Mouse (Mus musculus) midbrain, embryonic 15.5 days (tissue): ENCODE results near the gene Gm5737. TPM values are rescaled to one million over a fixed set of nuclear protein-coding genes. Genes with fewer than 3 reads are reported as not detected.

Experiments
- ATAC-seq: fragments of 200-750 bp; cut with Nextera tagmentation; replicated peaks from 2 replicates; pipeline ENCODE4 v1.8.0; 2017; ENCODE audit warnings: moderate TSS enrichment
- H3K27ac ChIP-seq: fragments of 300-500 bp; sonication (generic); 2 replicates; pipeline ENCODE4 v1.5.1; 2015; ENCODE audit warnings: mild to moderate bottlenecking, inconsistent platforms
- H3K27me3 ChIP-seq: fragments of 300-500 bp; sonication (generic); replicated peaks from 2 replicates; pipeline ENCODE4 v1.6.1; 2015; ENCODE audit warnings: inconsistent platforms
- H3K36me3 ChIP-seq: fragments of 300-500 bp; sonication (generic); replicated peaks from 2 replicates; pipeline ENCODE4 v1.6.1; 2015; ENCODE audit warnings: inconsistent platforms
- H3K4me1 ChIP-seq: fragments of 300-500 bp; sonication (generic); 2 replicates; pipeline ENCODE4 v1.6.1; 2015; ENCODE audit warnings: inconsistent platforms
- H3K4me2 ChIP-seq: fragments of 300-500 bp; sonication (generic); 2 replicates; pipeline ENCODE4 v1.6.1; 2015; ENCODE audit warnings: inconsistent platforms, mild to moderate bottlenecking, moderate library complexity
- H3K4me3 ChIP-seq: fragments of 300-500 bp; sonication (generic); 2 replicates; pipeline ENCODE4 v1.5.1; 2015; ENCODE audit warnings: mild to moderate bottlenecking, inconsistent platforms
- H3K9ac ChIP-seq: fragments of 300-500 bp; sonication (generic); 2 replicates; pipeline ENCODE4 v1.6.1; 2015; ENCODE audit warnings: mild to moderate bottlenecking, inconsistent platforms
- H3K9me3 ChIP-seq: fragments of 300-500 bp; sonication (generic); 2 replicates; pipeline ENCODE4 v1.6.1; 2016; ENCODE audit warnings: inconsistent platforms
- WGBS: fragments of 180-500 bp; shearing (Covaris S2); methylation state at CpG from one replicate; pipeline ENCODE4 v1.1.7; 2015; ENCODE audit warnings: mixed read lengths; 5-methylcytosine and 5-hydroxymethylcytosine counted together
- polyA plus RNA-seq: library from polyadenylated mRNA; unstranded; fragments of >200 nt; fragmentation: Nextera tagmentation; extraction: Ambion mirVana; gene quantifications from 2 replicates; pipeline ENCODE4 v1.2.1, GENCODE M21; 2015

The Gm5737 gene
- polyA plus RNA-seq, result 0.17 and 0.22 TPM in 2 replicates

GRCm38 (mm10) chr7:120811834-120812415, at the start of gene Gm5737:
Gene Gm5737 (plus strand): TSS chr7:120812365.
- no peak within 1 kb of the TSS for H3K9ac ChIP-seq
- no peak within 1 kb of the TSS for H3K4me2 ChIP-seq
- no peaks in the 10 kb centered on the region for H3K9me3 ChIP-seq
- H3K27me3 ChIP-seq, result no peaks in the 10 kb centered on the region
- H3K36me3 ChIP-seq, result no peaks in the 10 kb centered on the region
- H3K4me3 ChIP-seq, result no peak within 1 kb of the TSS
- ATAC-seq, result no peak
- H3K27ac ChIP-seq, result no peak within 1 kb of the TSS
- WGBS, result 86% methylated on average over 6 of the region's 6 CpGs
- H3K4me1 ChIP-seq, result peaks cover 5% of the 10 kb centered on the region

- Histone ChIP-seq H3K4me2 (no peak overlapping the region), H3K4me1 (no peaks in the 10 kb centered on the region), H3K4me3 (no peak overlapping the region), H3K36me3 (no peaks in the 10 kb centered on the region), H3K27me3 (no peaks in the 10 kb centered on the region), H3K9ac (no peak overlapping the region), H3K9me3 (no peaks in the 10 kb centered on the region), H3K27ac (no peak overlapping the region)
- WGBS, result 4% methylated on average over 1 of the region's 1 CpGs
- no peak for ATAC-seq
Measured at GRCm38 (mm10) chr7:120767369-120767768, 44.8 kb upstream of the Gm5737 start.

DNA sequence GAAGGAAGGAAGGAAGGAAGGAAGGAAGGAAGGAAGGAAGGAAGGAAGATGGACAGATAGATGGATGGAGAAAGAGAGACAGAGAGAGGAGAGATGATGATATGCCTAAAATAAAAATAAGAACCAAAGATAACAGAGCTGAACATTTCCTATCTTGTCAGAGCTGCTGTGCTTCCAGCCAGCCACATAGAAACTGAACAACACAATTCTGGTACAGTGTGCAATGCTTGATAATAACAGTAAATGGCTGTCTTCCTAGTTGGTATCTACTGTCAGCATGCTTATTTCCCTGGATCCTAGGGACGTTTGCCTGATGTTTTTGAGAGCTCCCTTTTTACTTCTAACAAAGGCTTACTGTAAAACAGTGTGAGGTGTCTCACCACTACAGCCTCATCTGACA, 40.8 kb upstream of the Gm5737 start:
- Histone ChIP-seq H3K27me3 (no peaks in the 10 kb centered on the region), H3K4me1 (no peaks in the 10 kb centered on the region), H3K36me3 (no peaks in the 10 kb centered on the region), H3K9ac (no peak overlapping the region), H3K9me3 (no peaks in the 10 kb centered on the region), H3K4me3 (no peak overlapping the region), H3K27ac (no peak overlapping the region), H3K4me2 (no peak overlapping the region)
- no peak for ATAC-seq
- 51% methylated on average over 1 of the region's 1 CpGs for WGBS

DNA sequence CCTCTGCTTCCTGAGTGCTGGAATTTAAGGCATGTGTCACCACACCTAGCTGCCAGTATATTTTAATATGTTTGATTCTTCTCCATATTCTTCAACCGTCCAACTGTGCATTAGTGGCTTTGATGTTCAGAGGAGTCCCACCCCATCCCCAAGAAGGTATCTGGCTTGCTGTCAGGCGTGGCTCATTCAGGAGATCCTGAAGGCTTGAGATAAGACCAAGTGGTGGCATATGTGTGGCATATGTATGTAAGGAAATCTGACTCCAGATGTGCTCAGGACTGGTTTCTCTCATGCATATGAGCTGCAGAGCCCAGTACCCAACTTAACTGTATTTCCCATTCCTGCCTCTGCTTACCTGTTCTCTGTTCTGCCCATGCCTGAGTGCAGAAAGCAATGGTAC, 34.2 kb upstream of the Gm5737 start:
- Histone ChIP-seq H3K4me3 (no peak overlapping the region), H3K4me2 (no peak overlapping the region), H3K4me1 (no peaks in the 10 kb centered on the region), H3K27ac (no peak overlapping the region), H3K9ac (no peak overlapping the region), H3K36me3 (no peaks in the 10 kb centered on the region), H3K27me3 (no peaks in the 10 kb centered on the region), H3K9me3 (no peaks in the 10 kb centered on the region)
- 76% methylated on average over 2 of the region's 2 CpGs for WGBS
- ATAC-seq, result no peak

DNA sequence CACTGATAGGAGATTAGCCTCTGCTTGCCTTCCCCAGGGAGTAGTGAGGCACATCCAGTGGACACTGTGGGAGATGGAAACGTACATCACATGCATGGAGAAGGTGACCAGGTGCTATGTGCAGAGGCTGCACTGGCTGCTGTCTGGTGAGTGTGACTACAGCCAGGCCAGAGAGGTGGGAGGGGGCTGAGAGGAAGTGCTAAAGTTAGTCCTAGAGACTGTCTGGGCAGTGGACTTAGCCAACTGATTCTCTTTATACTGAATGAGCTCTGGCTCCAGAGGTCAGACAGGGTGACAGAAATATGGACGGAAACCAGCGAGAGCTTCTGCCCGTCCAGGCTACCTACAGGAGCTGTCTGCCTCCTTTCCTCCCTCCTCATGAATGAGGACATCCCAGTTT, 16.6 kb upstream of the Gm5737 start:
- Histone ChIP-seq H3K9ac (no peak overlapping the region), H3K4me1 (no peaks in the 10 kb centered on the region), H3K36me3 (no peaks in the 10 kb centered on the region), H3K4me2 (no peak overlapping the region), H3K27me3 (no peaks in the 10 kb centered on the region), H3K4me3 (no peak overlapping the region), H3K9me3 (no peaks in the 10 kb centered on the region), H3K27ac (no peak overlapping the region)
- no peak for ATAC-seq
- 81% methylated on average over 4 of the region's 4 CpGs for WGBS

DNA sequence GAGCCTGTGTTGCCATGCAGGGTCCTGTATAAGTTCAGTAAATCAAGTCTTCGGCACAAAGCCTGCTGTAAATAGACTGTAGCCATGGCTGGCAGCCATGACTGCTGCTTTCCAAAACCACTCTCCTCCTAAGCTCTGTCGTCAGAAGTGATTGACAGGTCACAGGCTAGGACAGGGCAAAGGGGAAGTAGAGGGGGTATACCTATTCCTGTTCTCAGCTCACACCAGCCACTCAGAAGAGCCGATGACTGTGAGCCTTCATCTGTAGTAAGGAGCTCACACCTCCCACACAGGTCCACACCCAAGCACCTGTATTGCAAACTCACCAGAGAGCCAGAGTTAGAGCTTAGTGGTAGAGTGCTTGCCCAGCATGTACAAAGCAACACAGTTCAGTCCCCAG, 15.8 kb upstream of the Gm5737 start:
- H3K9me3 ChIP-seq, result no peaks in the 10 kb centered on the region
- H3K4me2 ChIP-seq, result no peak overlapping the region
- H3K36me3 ChIP-seq, result no peaks in the 10 kb centered on the region
- H3K9ac ChIP-seq, result no peak overlapping the region
- no peak overlapping the region for H3K4me3 ChIP-seq
- WGBS, result 84% methylated on average over 3 of the region's 3 CpGs
- H3K27me3 ChIP-seq, result no peaks in the 10 kb centered on the region
- no peak for ATAC-seq
- no peaks in the 10 kb centered on the region for H3K4me1 ChIP-seq
- no peak overlapping the region for H3K27ac ChIP-seq

- no peak for ATAC-seq
- H3K4me3 ChIP-seq, result no peak overlapping the region
- no peaks in the 10 kb centered on the region for H3K9me3 ChIP-seq
- H3K4me2 ChIP-seq, result no peak overlapping the region
- WGBS, result 98% methylated on average over 2 of the region's 2 CpGs
- no peaks in the 10 kb centered on the region for H3K27me3 ChIP-seq
- H3K9ac ChIP-seq, result no peak overlapping the region
- no peaks in the 10 kb centered on the region for H3K4me1 ChIP-seq
- H3K36me3 ChIP-seq, result no peaks in the 10 kb centered on the region
- H3K27ac ChIP-seq, result no peak overlapping the region
Measured at GRCm38 (mm10) chr7:120803268-120803667, 8.9 kb upstream of the Gm5737 start.

GRCm38 (mm10) chr7:120809705-120810104, 2.5 kb upstream of the Gm5737 start:
- peaks cover 5% of the 10 kb centered on the region for H3K4me1 ChIP-seq
- H3K4me3 ChIP-seq, result peak overlapping the region; percentile 36
- peak; percentile 39; the same call in 1 of the 2 replicates for ATAC-seq
- H3K9me3 ChIP-seq, result no peaks in the 10 kb centered on the region
- 4% methylated on average over 27 of the region's 27 CpGs for WGBS
- peak overlapping the region; percentile 73 for H3K4me2 ChIP-seq
- H3K36me3 ChIP-seq, result no peaks in the 10 kb centered on the region
- no peak overlapping the region for H3K27ac ChIP-seq
- H3K27me3 ChIP-seq, result no peaks in the 10 kb centered on the region
- H3K9ac ChIP-seq, result peak overlapping the region; percentile 42

- Histone ChIP-seq H3K36me3 (no peaks in the 10 kb centered on the region), H3K27me3 (no peaks in the 10 kb centered on the region), H3K9ac (no peak overlapping the region), H3K4me2 (no peak overlapping the region), H3K9me3 (no peaks in the 10 kb centered on the region), H3K27ac (no peak overlapping the region), H3K4me1 (no peaks in the 10 kb centered on the region), H3K4me3 (no peak overlapping the region)
- ATAC-seq, result no peak
- 83% methylated on average over 6 of the region's 6 CpGs for WGBS
Measured at GRCm38 (mm10) chr7:120817552-120817951, 5.4 kb downstream of the Gm5737 start.

DNA sequence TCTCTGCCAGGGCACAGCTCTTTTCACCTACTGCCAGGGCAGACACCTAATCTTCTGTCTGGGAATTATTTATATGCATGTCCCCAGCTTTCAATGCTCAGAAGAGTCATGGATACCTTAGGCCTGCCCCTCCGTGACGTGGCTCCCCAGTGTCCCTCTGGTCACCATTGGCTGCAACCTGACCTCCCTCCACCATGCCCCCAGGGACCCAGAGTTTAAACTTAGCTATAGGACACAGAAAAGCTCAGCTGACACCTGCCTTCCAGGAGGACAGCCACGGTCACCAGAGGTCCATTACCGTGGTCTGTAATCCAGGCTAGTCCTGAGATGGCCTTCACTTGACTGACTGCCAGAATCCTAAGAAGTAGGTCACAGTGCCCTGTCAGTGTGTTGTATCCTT, 7.2 kb downstream of the Gm5737 start:
- H3K4me1 ChIP-seq, result no peaks in the 10 kb centered on the region
- H3K27ac ChIP-seq, result no peak overlapping the region
- no peak overlapping the region for H3K4me3 ChIP-seq
- no peak overlapping the region for H3K4me2 ChIP-seq
- no peak for ATAC-seq
- H3K9me3 ChIP-seq, result no peaks in the 10 kb centered on the region
- H3K36me3 ChIP-seq, result no peaks in the 10 kb centered on the region
- H3K9ac ChIP-seq, result no peak overlapping the region
- WGBS, result 85% methylated on average over 4 of the region's 4 CpGs
- H3K27me3 ChIP-seq, result no peaks in the 10 kb centered on the region; the same call in 1 of the 2 replicates

DNA sequence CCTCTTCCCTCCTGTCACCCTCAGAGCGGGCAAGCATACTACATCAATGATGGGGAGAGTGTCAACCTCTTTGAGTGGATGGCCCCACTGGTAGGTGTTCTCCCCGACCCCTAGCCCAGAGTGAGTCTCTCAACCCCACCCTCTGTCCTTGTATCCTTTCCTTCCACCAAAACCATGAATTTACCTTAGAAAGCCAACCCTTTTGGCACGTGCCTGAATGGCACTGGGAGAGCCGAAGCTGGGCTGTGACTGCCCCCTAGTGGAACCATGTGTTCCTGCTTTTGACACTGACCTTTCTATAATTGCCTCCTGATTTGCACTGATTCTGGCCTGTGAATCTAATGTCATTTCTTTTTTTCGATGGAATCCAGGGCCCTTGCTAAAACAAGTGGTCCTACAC, 11.1 kb downstream of the Gm5737 start:
- no peak overlapping the region for H3K9ac ChIP-seq
- H3K4me3 ChIP-seq, result no peak overlapping the region
- WGBS, result 22% methylated on average over 5 of the region's 5 CpGs
- H3K4me1 ChIP-seq, result no peaks in the 10 kb centered on the region
- H3K36me3 ChIP-seq, result no peaks in the 10 kb centered on the region
- H3K4me2 ChIP-seq, result no peak overlapping the region
- H3K27me3 ChIP-seq, result no peaks in the 10 kb centered on the region; the same call in 1 of the 2 replicates
- H3K9me3 ChIP-seq, result no peaks in the 10 kb centered on the region
- H3K27ac ChIP-seq, result no peak overlapping the region
- ATAC-seq, result peak; percentile 72

DNA sequence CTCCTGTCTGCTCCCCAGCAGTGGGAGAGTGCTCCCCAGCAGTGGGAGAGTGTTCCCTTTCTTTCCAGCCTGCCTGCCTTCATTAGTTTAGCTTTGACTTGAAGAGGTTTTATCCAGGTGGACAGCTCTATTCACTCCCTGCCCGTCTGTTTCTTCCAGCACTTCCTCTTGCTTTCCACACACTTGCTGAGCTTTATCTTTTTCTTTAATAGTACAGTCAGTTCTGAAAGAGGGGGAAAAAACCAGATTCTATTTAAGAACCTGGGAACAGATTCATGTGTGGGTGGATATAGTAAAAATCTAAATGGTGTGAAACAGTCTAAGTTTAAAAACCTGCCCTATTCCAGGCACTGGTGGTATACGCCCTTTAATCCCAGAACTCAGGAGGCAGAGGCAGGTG, 12.9 kb downstream of the Gm5737 start:
- H3K27me3 ChIP-seq, result peaks cover 3% of the 10 kb centered on the region
- H3K36me3 ChIP-seq, result no peaks in the 10 kb centered on the region
- no peak overlapping the region for H3K27ac ChIP-seq
- whole genome bisulfite sequencing, result 54% methylated on average over 2 of the region's 2 CpGs
- no peak overlapping the region for H3K4me2 ChIP-seq
- H3K9me3 ChIP-seq, result no peaks in the 10 kb centered on the region
- no peak overlapping the region for H3K9ac ChIP-seq
- H3K4me3 ChIP-seq, result no peak overlapping the region
- H3K4me1 ChIP-seq, result peaks cover 2% of the 10 kb centered on the region
- no peak for ATAC-seq

DNA sequence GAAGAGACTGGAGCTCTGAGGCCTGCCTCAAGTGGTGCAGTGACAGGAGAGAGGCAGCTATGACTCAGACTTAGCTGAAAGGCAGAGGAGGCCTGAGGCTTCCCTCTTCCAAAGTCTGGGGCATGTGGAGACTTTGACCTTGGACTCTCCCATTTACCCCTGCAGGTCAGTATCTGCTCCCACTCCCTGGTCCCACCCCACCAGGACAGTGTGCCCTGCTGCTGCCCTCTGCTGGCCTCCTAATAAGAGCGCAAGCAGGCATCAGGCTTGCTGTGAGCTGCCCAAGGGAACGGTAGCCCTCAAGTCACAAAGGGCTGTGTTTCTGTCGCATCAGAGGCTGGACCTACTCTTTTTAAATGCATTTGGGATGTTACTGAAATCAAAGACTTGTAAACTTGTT, 14.2 kb downstream of the Gm5737 start:
- Histone ChIP-seq H3K27ac (no peak overlapping the region), H3K4me1 (peaks cover 14% of the 10 kb centered on the region), H3K4me2 (no peak overlapping the region), H3K9ac (no peak overlapping the region), H3K27me3 (peaks cover 4% of the 10 kb centered on the region), H3K36me3 (no peaks in the 10 kb centered on the region), H3K4me3 (no peak overlapping the region), H3K9me3 (no peaks in the 10 kb centered on the region)
- no peak for ATAC-seq
- whole genome bisulfite sequencing, result 16% methylated on average over 3 of the region's 3 CpGs
